23 mouse cellular contexts compared by ENCODE assay signal in the genomic region with DNA sequence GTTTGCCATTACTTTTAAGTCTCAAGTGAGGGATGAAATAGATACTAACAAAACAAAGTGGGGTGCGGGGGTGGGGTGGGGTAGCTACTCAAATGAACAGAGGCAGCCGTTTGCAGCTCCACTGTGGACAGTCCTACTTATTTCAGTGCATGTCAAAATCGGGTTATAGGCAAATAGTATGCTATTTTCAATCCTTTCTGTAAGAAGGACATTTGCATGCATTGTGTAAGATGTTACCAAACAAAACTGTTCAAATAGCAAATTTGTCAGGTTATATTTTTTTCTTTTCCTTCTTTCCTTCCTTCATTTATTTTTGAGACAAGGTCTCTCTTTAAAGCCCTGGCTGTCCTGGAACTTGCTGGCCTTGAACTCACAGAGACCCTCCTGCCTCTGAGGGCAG. TPM values are rescaled to one million over a fixed set of nuclear protein-coding genes. Genes with fewer than 3 reads are reported as not detected.
DNase-seq lines count a peak whose midpoint lies in the region; TF ChIP-seq lines count a peak whose summit lies in the region.
"Had no signal": no experiment of that assay in that cellular context is flagged by ENCODE, and none has a peak within 500 bp of the region (broad histone marks: within the 10 kb centered on the region; RNA-seq: fewer than 3 reads in every experiment).

No protein-coding gene starts in this region.

- H3K4me2 ChIP-seq in CH12.LX (ENCODE audit: insufficient read depth, low read depth, poor library complexity, severe bottlenecking): peak overlapping the region; percentile 64; the same call in 1 of the 2 replicates

- peaks cover 10 to 24% of the 10 kb centered on the region in 2 experiments for H3K36me3 ChIP-seq in CH12.LX (replicated peaks in 1 of 2; ENCODE audit: control insufficient read depth in 1 of 2, insufficient read depth in 1 of 2, low read length in 1 of 2)
- peaks cover 22% of the 10 kb centered on the region for H3K36me3 ChIP-seq in forebrain, embryonic 10.5 days (replicated peaks)

- no peaks in the 10 kb centered on the region for H3K27me3 ChIP-seq in CH12.LX (replicated peaks)
- no peaks in the 10 kb centered on the region for H3K27me3 ChIP-seq in forebrain, embryonic 10.5 days (ENCODE audit: poor library complexity, severe bottlenecking)
- H3K27me3 ChIP-seq: Patski had no signal

- H3K9ac ChIP-seq in CH12.LX (ENCODE audit: insufficient read depth, low read depth): peak overlapping the region; percentile 64

- in situ Hi-C loops in CH12.LX (cut with MboI; ENCODE audit: low pct_ligation_motif_present, low pct_unique_long_range_greater_than_20kb, low sequenced_read_pairs): no loop called here

- peak; percentile 36; the same call in 1 of the 2 replicates for TF ChIP-seq POLR2A in CH12.LX (IDR thresholded peaks at IDR 0.05; ENCODE audit: low read depth, low read length)

- 0 out of 2 replicates have a peak, but pooled peaks cover 2% of the 10 kb centered on the region for H3K79me2 ChIP-seq in CH12.LX (replicated peaks; ENCODE audit: control insufficient read depth, extremely low read depth, insufficient read depth, poor library complexity, severe bottlenecking)

- TF ChIP-seq RAD21 in CH12.LX (IDR thresholded peaks at IDR 0.05; ENCODE audit: low read depth, low read length): no peak

- H3K27ac ChIP-seq in CH12.LX (ENCODE audit: insufficient read depth, low read depth): peak overlapping the region; percentile 99
- H3K27ac ChIP-seq in forebrain, embryonic 10.5 days: no peak overlapping the region

- DNase-seq in heart, adult 11 months: peak; percentile 5
- no peak for DNase-seq in heart, postnatal 4 days
- peak; percentile 76 for DNase-seq in A20 (ENCODE audit: low read depth, low spot score)
- DNase-seq in CH12.LX (ENCODE audit: extremely low read depth): peak; percentile 38
- DNase-seq in adipocyte (ENCODE audit: low spot score): peak; percentile 14
- no peak for DNase-seq in gastrocnemius, adult 18-20 months (ENCODE audit: low spot score)
- DNase-seq in forebrain, embryonic 10.5 days (ENCODE audit: extremely low spot score, low spot score): no peak
- DNase-seq in kidney, postnatal 4 days: no peak
- DNase-seq: adrenal gland, adult 2 months; adrenal gland, adult 8-10 months; adrenal gland, postnatal 10 days; adrenal gland, postnatal 14 days; adrenal gland, postnatal 25 days; adrenal gland, postnatal 36 days; B cell, adult 2 months; cerebellum, adult 11 months; cerebellum, adult 11-12 months; cerebellum, adult 18-20 months; cerebellum, adult 2 months; cerebellum, adult 8-10 months had no signal

- no peak for TF ChIP-seq CTCF in CH12.LX (conservative IDR thresholded peaks at IDR 0.05 in 1 of 2, IDR thresholded peaks at IDR 0.05 in 1 of 2; ENCODE audit: low read depth in 2 of 2, low read length in 2 of 2)

- dilution Hi-C loops in CH12.LX (cut with MboI; ENCODE audit: extremely low pct_ligation_motif_present, extremely low pct_unique_long_range_greater_than_20kb, low sequenced_read_pairs): no loop called here

- TF ChIP-seq EP300 in CH12.LX (IDR thresholded peaks at IDR 0.05; ENCODE audit: low read length): peak; percentile 36; the same call in 1 of the 2 replicates

- H3K9me3 ChIP-seq in CH12.LX (replicated peaks; ENCODE audit: low read length): no peaks in the 10 kb centered on the region
- H3K9me3 ChIP-seq in forebrain, embryonic 10.5 days: no peaks in the 10 kb centered on the region
- H3K9me3 ChIP-seq: G1E had no signal

- no peak overlapping the region for H3K4me3 ChIP-seq in CH12.LX (replicated peaks in 1 of 3; ENCODE audit: low read depth in 2 of 3, low read length in 2 of 3, poor library complexity in 1 of 3)
- H3K4me3 ChIP-seq in forebrain, embryonic 10.5 days: no peak overlapping the region

- peaks cover 38 to 79% of the 10 kb centered on the region in 2 experiments for H3K4me1 ChIP-seq in CH12.LX (ENCODE audit: control insufficient read depth in 1 of 2, insufficient read depth in 2 of 2)
- H3K4me1 ChIP-seq in forebrain, embryonic 10.5 days: no peaks in the 10 kb centered on the region

- 82% methylated on average over 3 of the region's 3 CpGs for WGBS in forebrain, embryonic 10.5 days

TF ChIP-seq in CH12.LX, 34 proteins besides CTCF, POLR2A, EP300 and RAD21:
- TF ChIP-seq MXI1 (IDR thresholded peaks at IDR 0.05; ENCODE audit: low read depth, low read length): no peak
- no peak for TF ChIP-seq ZMIZ1 (IDR thresholded peaks at IDR 0.05; ENCODE audit: low read depth, low read length)
- peak; percentile 86 for TF ChIP-seq MEF2A (IDR thresholded peaks at IDR 0.05; ENCODE audit: borderline replicate concordance, low read depth, low read length)
- peak; percentile 61; the same call in 1 of the 2 replicates for TF ChIP-seq TBP (conservative IDR thresholded peaks at IDR 0.05; ENCODE audit: low read depth, low read length)

RNA-seq across cellular contexts. Expression of a gene that starts 16.1 kb away (rescaled TPM):
- total RNA-seq in heart, postnatal 4 days (2021): 1 to 10 TPM; 5.2 to 5.4 TPM
- total RNA-seq in CH12.LX (2012; rRNA removed) (0.29 and 0.34 TPM in 2 replicates), CH12.LX (2014; rRNA removed) (not detected in 2 replicates)
- polyA plus RNA-seq in CH12.LX (2012; ENCODE audit: insufficient read length, low read depth): 0.21 TPM in 1 of 2 replicates, not detected in the other
- total RNA-seq in gastrocnemius, adult 18-20 months (2021): 10 to 100 TPM; 69.6 to 75.4 TPM
- polyA plus RNA-seq in forebrain, embryonic 10.5 days (2016; fragmentation: Nextera tagmentation; extraction: Ambion mirVana): 11.4 and 11.5 TPM in 2 replicates
- total RNA-seq: MEL had no signal

RNA-seq across cellular contexts. Expression of a gene that starts 44.7 kb away (rescaled TPM):
- total RNA-seq in heart, postnatal 4 days (2021): 10 to 100 TPM; 56.8 to 59.6 TPM
- total RNA-seq in CH12.LX (2012; rRNA removed): 126 and 155 TPM in 2 replicates
- total RNA-seq in CH12.LX (2014; rRNA removed): 46.6 and 49.0 TPM in 2 replicates
- polyA plus RNA-seq in CH12.LX (2012; ENCODE audit: insufficient read length, low read depth): 84.7 and 90.7 TPM in 2 replicates
- total RNA-seq in gastrocnemius, adult 18-20 months (2021): 10 to 100 TPM; 46.1 to 46.4 TPM
- polyA plus RNA-seq in forebrain, embryonic 10.5 days (2016; fragmentation: Nextera tagmentation; extraction: Ambion mirVana): 60.7 and 61.5 TPM in 2 replicates

Comparison
In these comparisons a context has a peak if more than half of its experiments do, and no peak if none do; other contexts are left out.
1. DNase-seq: peak in heart, adult 11 months (single experiment), A20 (single experiment), CH12.LX (single experiment) and adipocyte (single experiment); none in heart, postnatal 4 days (single experiment), gastrocnemius, adult 18-20 months (single experiment), forebrain, embryonic 10.5 days (single experiment) and kidney, postnatal 4 days (0 of 2).
2. RNA of a gene that starts 16.1 kb away (total RNA-seq): 69.6 to 75.4 TPM in gastrocnemius, adult 18-20 months; 5.2 to 5.4 TPM in heart, postnatal 4 days and 0.29 to 0.34 TPM in CH12.LX; every median in the first group is over 10 times any median in the second.